Mouse (Mus musculus) layer of hippocampus, adult 11-12 months (tissue): ENCODE results near the gene Foxi3.

Experiments used
- DNase-seq: peaks from one replicate; pipeline ENCODE4 v3.0.0; 2022; ENCODE audit warnings: low spot score

Gene Foxi3

DNA sequence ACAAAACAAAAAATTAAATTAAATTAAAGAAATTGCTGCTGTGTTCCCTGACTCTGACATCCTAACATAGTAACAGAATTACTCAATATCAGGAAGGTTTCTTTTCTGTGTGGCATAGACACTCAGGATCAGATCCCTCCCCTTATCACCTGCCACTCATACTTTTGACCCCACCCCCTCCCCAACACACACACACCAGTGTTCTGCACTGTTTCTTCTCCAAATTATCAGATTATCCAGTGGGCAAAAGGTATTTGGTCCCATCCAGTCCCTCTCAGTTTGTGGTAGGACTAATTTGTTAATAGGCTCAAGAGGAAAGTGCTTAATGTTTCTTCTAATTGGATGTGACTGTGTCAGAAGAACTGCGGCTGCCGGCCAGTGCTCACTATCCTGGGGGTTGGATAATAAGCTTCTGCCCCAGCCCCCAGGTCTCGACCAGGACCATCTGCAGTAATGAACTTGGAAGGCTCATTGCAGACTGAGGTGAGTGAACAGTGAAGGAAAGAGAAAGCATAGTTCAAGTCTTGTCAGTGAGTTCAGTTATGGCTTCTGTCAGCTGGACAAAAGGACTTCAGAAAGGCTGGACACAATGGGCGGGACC, 39.9 kb downstream of the Foxi3 start:
- DNase-seq, result no peak

DNA sequence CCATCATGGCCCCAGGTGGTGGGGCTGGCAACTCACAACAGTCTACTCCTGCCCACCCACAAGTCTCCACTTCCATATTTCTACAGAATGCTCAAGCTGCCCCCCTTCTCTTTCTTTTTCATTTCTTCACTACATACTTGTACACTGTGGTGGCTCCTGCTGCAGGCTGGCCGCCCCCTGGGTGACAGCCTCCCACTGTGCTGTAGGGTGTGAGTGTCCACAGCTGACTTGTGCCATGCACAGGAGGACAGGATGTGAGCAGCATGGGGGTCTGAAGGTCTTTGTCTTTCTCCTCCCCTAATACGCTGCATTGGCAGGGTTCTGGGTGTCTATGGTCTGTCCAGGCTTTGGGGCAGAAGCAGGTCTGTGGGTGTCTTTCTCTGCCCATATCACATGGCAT, 46.3 kb downstream of the Foxi3 start:
- DNase-seq, result no peak

DNA sequence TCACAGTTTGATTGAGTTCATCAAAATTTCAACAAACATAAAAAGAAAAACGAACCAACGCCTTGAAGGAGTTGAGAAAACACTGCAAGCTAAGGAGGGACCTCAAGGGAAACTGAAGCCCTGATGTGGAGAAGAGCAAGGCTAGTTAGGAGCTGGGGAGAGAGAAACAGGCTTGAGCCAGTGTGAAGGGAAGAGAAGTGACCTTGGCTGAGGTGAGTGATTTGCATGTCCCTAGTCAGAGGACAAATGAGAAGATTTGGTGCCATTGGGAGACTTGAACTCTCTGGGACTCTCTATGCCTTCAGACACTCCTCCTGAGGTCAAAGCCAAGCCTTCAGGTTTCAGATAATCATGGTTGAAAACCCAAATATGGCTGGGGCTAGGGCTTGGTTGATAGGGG, 47.8 kb downstream of the Foxi3 start:
- no peak for DNase-seq
